Mouse (Mus musculus) lung, embryonic 15.5 days (tissue): ENCODE measurements at regions not wholly inside any gene's neighbourhood (a gene's known extent, or its start where the extent isn't known, plus 50 kb on each side); places are given as distances from the start of the nearest gene placed in this dataset.

Source experiments
- ATAC-seq: fragments of 200-750 bp; cut with Nextera tagmentation; 2 replicates; pipeline ENCODE4 v1.8.0; 2017; ENCODE audit warnings: moderate number of reproducible peaks, borderline replicate concordance; ENCODE audit not compliant: low FRiP score, low TSS enrichment; ENCODE audit errors: extremely low read depth
- H3K27ac ChIP-seq: fragments of 300-500 bp; sonication (generic); 2 replicates; pipeline ENCODE4 v1.5.1; 2015; ENCODE audit warnings: moderate library complexity, mild to moderate bottlenecking, inconsistent platforms
- H3K27me3 ChIP-seq: fragments of 300-500 bp; sonication (generic); 2 replicates; pipeline ENCODE4 v1.6.1; 2015; ENCODE audit warnings: inconsistent platforms
- H3K36me3 ChIP-seq: fragments of 300-500 bp; sonication (generic); 2 replicates; pipeline ENCODE4 v1.6.1; 2015; ENCODE audit warnings: inconsistent platforms
- H3K4me1 ChIP-seq: fragments of 300-500 bp; sonication (generic); 2 replicates; pipeline ENCODE4 v1.6.1; 2015; ENCODE audit warnings: inconsistent platforms
- H3K4me2 ChIP-seq: fragments of 300-500 bp; sonication (generic); 2 replicates; pipeline ENCODE4 v1.6.1; 2015; ENCODE audit warnings: inconsistent platforms, mild to moderate bottlenecking, moderate library complexity
- H3K4me3 ChIP-seq: fragments of 300-500 bp; sonication (generic); 2 replicates; pipeline ENCODE4 v1.5.1; 2015; ENCODE audit warnings: mild to moderate bottlenecking, inconsistent platforms
- H3K9ac ChIP-seq: fragments of 300-500 bp; sonication (generic); 2 replicates; pipeline ENCODE4 v1.6.1; 2015; ENCODE audit warnings: inconsistent platforms
- H3K9me3 ChIP-seq: fragments of 300-500 bp; sonication (generic); 2 replicates; pipeline ENCODE4 v1.6.1; 2016; ENCODE audit warnings: inconsistent platforms
- WGBS: fragments of 180-500 bp; shearing (Covaris S2); methylation state at CpG from one replicate; pipeline ENCODE4 v1.1.7; 2015; 5-methylcytosine and 5-hydroxymethylcytosine counted together

- 87% methylated on average over 2 of the region's 2 CpGs for WGBS
- Histone ChIP-seq H3K27ac (no peak overlapping the region), H3K27me3 (no peaks in the 10 kb centered on the region), H3K9me3 (no peaks in the 10 kb centered on the region), H3K36me3 (no peaks in the 10 kb centered on the region), H3K4me3 (no peak overlapping the region), H3K4me1 (no peaks in the 10 kb centered on the region), H3K9ac (no peak overlapping the region), H3K4me2 (no peak overlapping the region)
- no peak for ATAC-seq
Observed at GRCm38 (mm10) chr1:169439621-169440020, 91.6 kb downstream of the Nuf2 start.

- no peak overlapping the region for H3K4me2 ChIP-seq
- no peak overlapping the region for H3K9ac ChIP-seq
- no peaks in the 10 kb centered on the region for H3K36me3 ChIP-seq
- no peak overlapping the region for H3K4me3 ChIP-seq
- no peak for ATAC-seq
- 94% methylated on average over 3 of the region's 3 CpGs for WGBS
- no peaks in the 10 kb centered on the region for H3K27me3 ChIP-seq
- H3K9me3 ChIP-seq = no peaks in the 10 kb centered on the region
- no peaks in the 10 kb centered on the region for H3K4me1 ChIP-seq
- H3K27ac ChIP-seq = no peak overlapping the region
Observed at GRCm38 (mm10) chr1:169438006-169438405, 93.3 kb downstream of the Nuf2 start.

GRCm38 (mm10) chr1:169422408-169422807, 108.9 kb downstream of the Nuf2 start:
- Histone ChIP-seq H3K4me1 (no peaks in the 10 kb centered on the region), H3K4me2 (no peak overlapping the region), H3K9me3 (no peaks in the 10 kb centered on the region), H3K27ac (no peak overlapping the region), H3K27me3 (no peaks in the 10 kb centered on the region), H3K36me3 (no peaks in the 10 kb centered on the region), H3K4me3 (no peak overlapping the region), H3K9ac (no peak overlapping the region)
- WGBS = 64% methylated on average over 3 of the region's 3 CpGs
- ATAC-seq = no peak

- Histone ChIP-seq H3K36me3 (no peaks in the 10 kb centered on the region), H3K9me3 (no peaks in the 10 kb centered on the region), H3K27me3 (no peaks in the 10 kb centered on the region), H3K4me3 (no peak overlapping the region), H3K9ac (no peak overlapping the region), H3K4me2 (no peak overlapping the region), H3K27ac (no peak overlapping the region), H3K4me1 (no peaks in the 10 kb centered on the region)
- 26% methylated on average over 1 of the region's 1 CpGs for WGBS
- no peak for ATAC-seq
Observed at GRCm38 (mm10) chr1:169421671-169422070, 109.6 kb downstream of the Nuf2 start.

GRCm38 (mm10) chr1:169418665-169419045, 112.6 kb downstream of the Nuf2 start:
- Histone ChIP-seq H3K4me1 (no peaks in the 10 kb centered on the region), H3K9me3 (no peaks in the 10 kb centered on the region), H3K4me3 (no peak overlapping the region), H3K9ac (no peak overlapping the region), H3K27me3 (no peaks in the 10 kb centered on the region), H3K36me3 (no peaks in the 10 kb centered on the region), H3K4me2 (no peak overlapping the region), H3K27ac (no peak overlapping the region)
- WGBS = 36% methylated on average over 2 of the region's 4 CpGs
- ATAC-seq = peak; percentile 62

- no peak for ATAC-seq
- WGBS = 54% methylated on average over 10 of the region's 10 CpGs
Observed at GRCm38 (mm10) chr1:169417979-169418664, 113.1 kb downstream of the Nuf2 start.

GRCm38 (mm10) chr1:169416701-169417100, 114.6 kb downstream of the Nuf2 start:
- H3K36me3 ChIP-seq = no peaks in the 10 kb centered on the region
- no peak for ATAC-seq
- H3K9ac ChIP-seq = no peak overlapping the region
- no peaks in the 10 kb centered on the region for H3K27me3 ChIP-seq
- no peaks in the 10 kb centered on the region for H3K9me3 ChIP-seq
- WGBS = 85% methylated on average over 1 of the region's 1 CpGs
- H3K4me2 ChIP-seq = no peak overlapping the region
- no peaks in the 10 kb centered on the region for H3K4me1 ChIP-seq
- no peak overlapping the region for H3K4me3 ChIP-seq
- H3K27ac ChIP-seq = no peak overlapping the region

More at GRCm38 (mm10) chr1:169417979-169418664, 113.1 kb downstream of the Nuf2 start:
- no peaks in the 10 kb centered on the region for H3K36me3 ChIP-seq
- H3K4me2 ChIP-seq = no peak overlapping the region
- H3K27me3 ChIP-seq = no peaks in the 10 kb centered on the region
- H3K9me3 ChIP-seq = no peaks in the 10 kb centered on the region
- H3K27ac ChIP-seq = no peak overlapping the region
- H3K9ac ChIP-seq = no peak overlapping the region
- no peaks in the 10 kb centered on the region for H3K4me1 ChIP-seq
- no peak overlapping the region for H3K4me3 ChIP-seq

- no peaks in the 10 kb centered on the region for H3K36me3 ChIP-seq
- no peak for ATAC-seq
- 78% methylated on average over 2 of the region's 2 CpGs for WGBS
Observed at GRCm38 (mm10) chr1:169408120-169408519, 123.1 kb downstream of the Nuf2 start.

GRCm38 (mm10) chr1:169400841-169401240, 130.4 kb downstream of the Nuf2 start:
- no peak overlapping the region for H3K4me2 ChIP-seq
- H3K9ac ChIP-seq = no peak overlapping the region
- H3K27me3 ChIP-seq = no peaks in the 10 kb centered on the region
- WGBS = 64% methylated on average over 6 of the region's 6 CpGs
- ATAC-seq = no peak
- H3K4me3 ChIP-seq = no peak overlapping the region
- H3K27ac ChIP-seq = no peak overlapping the region
- no peaks in the 10 kb centered on the region for H3K36me3 ChIP-seq
- no peaks in the 10 kb centered on the region for H3K9me3 ChIP-seq
- no peaks in the 10 kb centered on the region for H3K4me1 ChIP-seq

More at GRCm38 (mm10) chr1:169408120-169408519, 123.1 kb downstream of the Nuf2 start:
- Histone ChIP-seq H3K9ac (no peak overlapping the region), H3K4me2 (no peak overlapping the region), H3K27me3 (no peaks in the 10 kb centered on the region), H3K4me1 (no peaks in the 10 kb centered on the region), H3K27ac (no peak overlapping the region), H3K4me3 (no peak overlapping the region), H3K9me3 (no peaks in the 10 kb centered on the region)

GRCm38 (mm10) chr1:169397371-169397770, 133.9 kb downstream of the Nuf2 start:
- Histone ChIP-seq H3K27ac (no peak overlapping the region), H3K27me3 (no peaks in the 10 kb centered on the region), H3K9ac (no peak overlapping the region), H3K4me1 (no peaks in the 10 kb centered on the region), H3K36me3 (no peaks in the 10 kb centered on the region), H3K4me2 (no peak overlapping the region), H3K9me3 (no peaks in the 10 kb centered on the region), H3K4me3 (no peak overlapping the region)
- WGBS = 83% methylated on average over 4 of the region's 4 CpGs
- no peak for ATAC-seq

- Histone ChIP-seq H3K4me2 (no peak overlapping the region), H3K4me3 (no peak overlapping the region), H3K9ac (no peak overlapping the region), H3K27ac (no peak overlapping the region), H3K36me3 (no peaks in the 10 kb centered on the region), H3K4me1 (no peaks in the 10 kb centered on the region), H3K27me3 (no peaks in the 10 kb centered on the region), H3K9me3 (no peaks in the 10 kb centered on the region)
- WGBS = 38% methylated on average over 1 of the region's 1 CpGs
- no peak for ATAC-seq
Observed at GRCm38 (mm10) chr1:169387056-169387455, 144.2 kb downstream of the Nuf2 start.

GRCm38 (mm10) chr1:169385740-169386424, 145.4 kb downstream of the Nuf2 start:
- WGBS = 41% methylated on average over 8 of the region's 10 CpGs
- Histone ChIP-seq H3K9me3 (no peaks in the 10 kb centered on the region), H3K4me1 (no peaks in the 10 kb centered on the region), H3K27me3 (no peaks in the 10 kb centered on the region), H3K4me3 (no peak overlapping the region), H3K27ac (no peak overlapping the region), H3K9ac (no peak overlapping the region), H3K36me3 (no peaks in the 10 kb centered on the region), H3K4me2 (no peak overlapping the region)
- ATAC-seq = no peak
